Mouse (Mus musculus): ENCODE results near the gene Tmem270. TPM values are rescaled to one million over a fixed set of nuclear protein-coding genes. Genes with fewer than 3 reads are reported as not detected.

The Tmem270 gene
- not detected in 2 replicates for polyA plus RNA-seq (2012; rRNA removed)

GRCm38 (mm10) chr5:134906633-134907032 is at the start of gene Tmem270:
Gene Tmem270 (minus strand): TSS chr5:134906733.

DNA sequence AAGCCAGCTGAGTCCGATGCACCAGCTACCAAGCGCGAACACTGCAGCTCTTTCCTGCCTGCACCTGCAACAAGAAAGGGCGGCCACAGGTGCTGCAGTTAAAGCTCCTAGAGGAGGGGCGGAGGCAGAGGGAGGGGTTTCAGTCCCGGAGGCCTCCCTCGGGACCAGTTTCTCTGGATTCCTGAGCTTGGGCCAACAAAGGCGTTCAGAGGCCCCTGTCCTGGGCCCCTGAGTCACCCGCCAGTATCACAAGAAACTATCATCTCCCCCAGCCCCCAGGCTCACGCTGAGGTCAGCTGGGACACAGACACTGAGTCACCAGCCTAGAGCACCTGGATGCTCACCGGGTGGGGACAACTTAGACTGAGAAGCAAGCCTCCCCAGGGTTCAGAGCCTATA is 40.3 kb upstream of the Tmem270 start, which contains the start of gene Cldn4:
Cldn4 (minus strand) TSS at position 78 of the 399 bp plus-strand sequence.

GRCm38 (mm10) chr5:134932179-134932902 is 25.8 kb upstream of the Tmem270 start, which contains the start of gene Mettl27:
Gene Mettl27 (plus strand): TSS chr5:134932368.

GRCm38 (mm10) chr5:134915311-134915710 is 8.8 kb upstream of the Tmem270 start, which contains the start of gene Cldn13:
Gene Cldn13 (minus strand): TSS chr5:134915526.

Other genes with a start within 250 kb of the Tmem270 start
- gene Limk1, start 218.1 kb downstream of the Tmem270 start, polyA plus RNA-seq (2012; rRNA removed), result 4.8 TPM in 2 replicates
- 73.2 and 109 TPM in 2 replicates for gene Eln, start 159.4 kb downstream of the Tmem270 start, polyA plus RNA-seq (2012; rRNA removed)
- gene Cldn13, start 8.8 kb upstream of the Tmem270 start, polyA plus RNA-seq (2012; rRNA removed), result not detected in 2 replicates
- 2.1 and 3.1 TPM in 2 replicates for gene Mettl27, start 25.6 kb upstream of the Tmem270 start, polyA plus RNA-seq (2012; rRNA removed)
- gene Cldn4, start 40.2 kb upstream of the Tmem270 start, polyA plus RNA-seq (2012; rRNA removed), result 16.9 and 17.5 TPM in 2 replicates
- gene Cldn3, start 79.5 kb upstream of the Tmem270 start, polyA plus RNA-seq (2012; rRNA removed), result 3.1 and 3.5 TPM in 2 replicates
- gene Abhd11, start 102.4 kb upstream of the Tmem270 start, polyA plus RNA-seq (2012; rRNA removed), result 26.0 and 26.5 TPM in 2 replicates
- 4.6 and 4.9 TPM in 2 replicates for gene Stx1a, start 116.7 kb upstream of the Tmem270 start, polyA plus RNA-seq (2012; rRNA removed)
- gene Dnajc30, start 157.5 kb upstream of the Tmem270 start, polyA plus RNA-seq (2012; rRNA removed), result 17.9 and 21.3 TPM in 2 replicates
- 26.3 and 30.4 TPM in 2 replicates for gene Bud23, start 158.2 kb upstream of the Tmem270 start, polyA plus RNA-seq (2012; rRNA removed)
- 2.1 and 3.0 TPM in 2 replicates for gene Vps37d, start 171.5 kb upstream of the Tmem270 start, polyA plus RNA-seq (2012; rRNA removed)
- 3.9 and 4.0 TPM in 2 replicates for gene Mlxipl, start 183.2 kb upstream of the Tmem270 start, polyA plus RNA-seq (2012; rRNA removed)
- gene Tbl2, start 242.9 kb upstream of the Tmem270 start, polyA plus RNA-seq (2012; rRNA removed), result 1.7 and 2.0 TPM in 2 replicates

All from stomach, adult 2 months (tissue).